Mouse (Mus musculus) kidney, embryonic 14.5 days (tissue): ENCODE measurements around the gene Acot11. TPM values are rescaled to one million over a fixed set of nuclear protein-coding genes. Genes with fewer than 3 reads are reported as not detected.

Experiments used
- ATAC-seq: fragments of 200-750 bp; cut with Nextera tagmentation; 2 replicates; pipeline ENCODE4 v1.8.0; 2017; ENCODE audit warnings: moderate number of reproducible peaks, mild to moderate bottlenecking, moderate TSS enrichment, moderate library complexity; ENCODE audit not compliant: low FRiP score, low TSS enrichment
- H3K27ac ChIP-seq: fragments of 300-500 bp; sonication (generic); 2 replicates; pipeline ENCODE4 v1.5.1; 2014; ENCODE audit warnings: low read depth, mild to moderate bottlenecking, low read length, moderate library complexity, mixed read lengths
- H3K27me3 ChIP-seq: fragments of 300-500 bp; sonication (generic); 2 replicates; pipeline ENCODE4 v1.6.1; 2014; ENCODE audit warnings: mild to moderate bottlenecking, low read length; ENCODE audit not compliant: control insufficient read depth, insufficient read depth
- H3K36me3 ChIP-seq: fragments of 300-500 bp; sonication (generic); 2 replicates; pipeline ENCODE4 v1.6.1; 2014; ENCODE audit warnings: low read length, mixed read lengths; ENCODE audit not compliant: control insufficient read depth, insufficient read depth
- H3K4me1 ChIP-seq: fragments of 300-500 bp; sonication (generic); 2 replicates; pipeline ENCODE4 v1.6.1; 2014; ENCODE audit warnings: low read length, mixed read lengths; ENCODE audit not compliant: control insufficient read depth, insufficient read depth
- H3K4me2 ChIP-seq: fragments of 300-500 bp; sonication (generic); replicated peaks from 2 replicates; pipeline ENCODE4 v1.6.1; 2014; ENCODE audit warnings: low read depth, mild to moderate bottlenecking, low read length
- H3K4me3 ChIP-seq: fragments of 300-500 bp; sonication (generic); 2 replicates; pipeline ENCODE4 v1.5.1; 2014; ENCODE audit warnings: mild to moderate bottlenecking, low read length
- H3K9ac ChIP-seq: fragments of 300-500 bp; sonication (generic); 2 replicates; pipeline ENCODE4 v1.6.1; 2014; ENCODE audit warnings: low read depth, mild to moderate bottlenecking, low read length, moderate library complexity
- H3K9me3 ChIP-seq: fragments of 300-500 bp; sonication (generic); 2 replicates; pipeline ENCODE4 v1.6.1; 2016; ENCODE audit warnings: low read length; ENCODE audit not compliant: control insufficient read depth
- WGBS: fragments of 180-500 bp; shearing (Covaris S2); extraction: QIAGEN DNeasy Blood & Tissue Kit; methylation state at CpG from one replicate; pipeline ENCODE4 v1.1.7; 2014; 5-methylcytosine and 5-hydroxymethylcytosine counted together
- polyA plus RNA-seq: library from polyadenylated mRNA; unstranded; fragments of >200 nt; fragmentation: Nextera tagmentation; extraction: Ambion mirVana; gene quantifications from 2 replicates; pipeline ENCODE4 v1.2.1, GENCODE M21; 2014

Gene Acot11
- polyA plus RNA-seq, 1 experiment from 2014 or later = 2.2 TPM

DNA sequence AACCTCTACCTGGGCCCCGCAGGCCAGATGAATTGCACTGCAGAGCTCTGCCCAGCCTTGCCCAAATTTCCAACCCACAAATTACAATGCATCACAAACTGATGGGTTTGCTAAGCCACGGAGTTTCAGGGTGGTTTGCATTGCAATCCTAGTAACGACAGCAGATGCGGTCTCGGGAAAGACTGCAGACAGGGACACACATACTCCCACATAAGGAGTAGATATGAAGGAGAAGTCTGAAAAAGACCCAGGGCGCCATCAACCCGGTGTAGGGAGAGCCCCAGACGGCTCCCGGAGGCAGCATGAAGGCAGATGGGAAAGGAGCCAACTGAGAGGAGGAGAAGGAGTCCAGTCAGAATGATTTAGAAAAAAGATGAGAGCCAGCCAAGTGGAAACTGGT is 15.1 kb downstream of the Acot11 start:
- H3K27ac ChIP-seq = no peak overlapping the region

DNA sequence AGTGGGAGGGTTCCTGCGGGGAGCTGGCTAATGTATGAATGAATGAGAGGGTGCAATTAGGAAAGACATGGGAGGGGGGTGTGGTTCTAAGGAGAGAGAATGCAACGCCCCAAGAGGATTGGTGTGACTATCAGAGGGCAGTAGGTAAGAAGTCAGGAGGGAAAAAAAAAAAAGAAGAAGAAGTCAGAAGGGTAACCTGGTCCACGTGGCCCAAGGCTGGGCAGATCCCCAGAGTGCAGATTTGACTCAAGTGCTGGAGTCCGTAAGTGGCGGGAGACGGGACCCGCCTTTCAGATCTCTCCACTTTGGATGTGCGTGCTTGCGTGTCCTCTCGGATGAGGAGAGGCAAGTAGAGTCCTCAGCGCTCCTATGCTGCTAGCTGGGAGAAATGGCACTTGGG is 16.2 kb downstream of the Acot11 start:
- no peak for ATAC-seq
- H3K4me2 ChIP-seq = no peak overlapping the region
- peaks cover 36% of the 10 kb centered on the region for H3K4me1 ChIP-seq
- H3K9me3 ChIP-seq = no peaks in the 10 kb centered on the region
- no peaks in the 10 kb centered on the region for H3K36me3 ChIP-seq
- 83% methylated on average over 11 of the region's 11 CpGs for WGBS
- no peak overlapping the region for H3K4me3 ChIP-seq
- H3K9ac ChIP-seq = no peak overlapping the region
- H3K27ac ChIP-seq = no peak overlapping the region
- no peaks in the 10 kb centered on the region for H3K27me3 ChIP-seq

More for the DNA sequence above, 15.1 kb downstream of the Acot11 start:
- no peaks in the 10 kb centered on the region for H3K9me3 ChIP-seq
- H3K4me2 ChIP-seq = no peak overlapping the region
- H3K4me1 ChIP-seq = peaks cover 36% of the 10 kb centered on the region
- no peak for ATAC-seq
- no peak overlapping the region for H3K4me3 ChIP-seq
- no peaks in the 10 kb centered on the region for H3K36me3 ChIP-seq
- no peaks in the 10 kb centered on the region for H3K27me3 ChIP-seq
- 32% methylated on average over 9 of the region's 9 CpGs for WGBS
- no peak overlapping the region for H3K9ac ChIP-seq

DNA sequence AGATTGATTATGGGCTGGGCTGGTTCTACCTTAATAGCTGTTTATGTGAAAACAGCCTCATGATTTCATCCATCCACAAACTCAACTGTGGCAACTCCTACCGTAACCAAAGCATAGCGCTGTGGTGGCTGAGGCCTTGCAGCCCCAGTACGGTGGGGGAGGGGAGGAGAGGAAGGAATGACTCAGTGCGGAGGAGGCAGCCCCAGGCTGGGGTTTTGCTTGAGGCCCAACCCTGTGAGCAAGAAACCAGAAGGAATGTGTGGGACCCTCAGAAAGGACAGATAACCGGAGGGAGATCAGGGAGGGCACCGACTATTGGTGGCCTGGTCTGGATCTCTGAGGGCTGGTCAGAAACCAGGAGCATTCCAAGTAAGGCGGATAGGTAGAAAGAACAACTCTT is 17.0 kb downstream of the Acot11 start:
- no peaks in the 10 kb centered on the region for H3K27me3 ChIP-seq
- WGBS = 31% methylated on average over 7 of the region's 7 CpGs
- H3K36me3 ChIP-seq = no peaks in the 10 kb centered on the region
- no peaks in the 10 kb centered on the region for H3K9me3 ChIP-seq
- H3K9ac ChIP-seq = no peak overlapping the region; the same call in 1 of the 2 replicates
- 0 out of 2 replicates have a peak, but pooled peaks have one; percentile 25 for ATAC-seq
- H3K4me1 ChIP-seq = peaks cover 40% of the 10 kb centered on the region
- H3K27ac ChIP-seq = peak overlapping the region; percentile 59; the same call in 1 of the 2 replicates
- no peak overlapping the region for H3K4me2 ChIP-seq
- H3K4me3 ChIP-seq = no peak overlapping the region

DNA sequence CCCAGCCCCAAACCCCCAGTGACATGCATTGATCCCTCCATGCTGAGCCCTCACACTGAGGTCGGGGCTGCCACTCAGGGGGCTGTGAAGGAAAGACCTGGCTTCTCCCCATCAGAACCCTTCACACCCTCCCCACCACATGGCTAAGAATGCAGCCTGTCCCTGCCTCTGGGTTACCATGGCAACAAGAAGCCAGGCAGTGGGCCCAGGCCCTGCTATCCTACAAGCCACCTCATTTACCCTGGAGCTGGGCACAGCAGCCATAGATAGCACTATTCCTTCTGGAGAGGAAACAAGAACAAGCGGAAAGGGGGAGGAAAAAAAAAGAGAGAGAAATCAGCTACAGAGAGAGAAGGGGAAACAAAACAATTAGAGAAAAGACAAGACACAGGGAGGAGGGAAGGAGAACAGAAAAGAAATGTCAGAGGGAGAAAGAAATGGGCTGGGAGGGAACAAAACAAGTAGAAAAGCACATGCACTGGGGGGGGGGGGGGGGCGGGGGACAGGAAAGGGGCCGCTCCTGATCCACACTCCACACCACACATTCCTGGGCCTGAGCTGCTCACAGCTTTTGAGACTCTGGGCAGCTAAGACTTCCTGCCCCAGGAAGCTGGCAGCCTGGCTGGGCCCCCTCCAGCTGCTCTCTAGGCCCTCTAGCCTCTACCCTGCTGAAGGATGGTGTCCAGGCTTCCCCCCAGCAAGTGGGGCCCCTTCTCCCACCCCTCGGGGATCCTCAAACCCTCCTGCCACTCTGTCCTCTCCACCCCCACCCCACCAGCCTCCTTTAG is 18.9 kb downstream of the Acot11 start:
- no peak overlapping the region for H3K4me2 ChIP-seq
- H3K9ac ChIP-seq = peak overlapping the region; percentile 23; the same call in 1 of the 2 replicates
- peak overlapping the region; percentile 81 for H3K27ac ChIP-seq
- no peaks in the 10 kb centered on the region for H3K9me3 ChIP-seq
- no peaks in the 10 kb centered on the region for H3K27me3 ChIP-seq
- peaks cover 43% of the 10 kb centered on the region for H3K4me1 ChIP-seq
- peak; percentile 58; the same call in 1 of the 2 replicates for ATAC-seq
- WGBS = 19% methylated on average over 4 of the region's 5 CpGs
- no peak overlapping the region for H3K4me3 ChIP-seq
- no peaks in the 10 kb centered on the region for H3K36me3 ChIP-seq

DNA sequence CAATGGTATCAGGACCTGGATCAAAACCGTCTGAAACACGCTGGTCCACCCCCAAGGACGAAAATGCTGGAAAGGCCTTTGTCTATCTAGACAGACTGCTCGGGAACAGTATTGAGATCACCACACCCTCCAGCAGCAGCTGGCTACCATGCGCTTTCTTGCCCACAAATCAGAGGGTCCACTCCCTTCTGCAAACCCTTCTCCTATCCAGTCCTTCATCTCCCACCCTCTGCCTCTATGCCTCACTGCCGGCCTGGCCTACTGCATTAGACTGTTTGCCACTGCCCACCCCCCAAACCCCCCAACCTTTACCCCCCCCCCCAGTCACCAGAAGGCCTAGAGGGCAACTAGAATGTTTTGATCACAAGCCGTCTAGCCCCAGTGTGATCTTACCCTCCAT is 19.5 kb downstream of the Acot11 start:
- H3K36me3 ChIP-seq = no peaks in the 10 kb centered on the region
- peak overlapping the region; percentile 23; the same call in 1 of the 2 replicates for H3K9ac ChIP-seq
- no peaks in the 10 kb centered on the region for H3K9me3 ChIP-seq
- H3K27ac ChIP-seq = peak overlapping the region; percentile 81; the same call in 1 of the 2 replicates
- H3K4me1 ChIP-seq = peaks cover 43% of the 10 kb centered on the region
- ATAC-seq = no peak
- no peak overlapping the region for H3K4me3 ChIP-seq
- 64% methylated on average over 7 of the region's 7 CpGs for WGBS
- no peak overlapping the region for H3K4me2 ChIP-seq
- no peaks in the 10 kb centered on the region for H3K27me3 ChIP-seq

DNA sequence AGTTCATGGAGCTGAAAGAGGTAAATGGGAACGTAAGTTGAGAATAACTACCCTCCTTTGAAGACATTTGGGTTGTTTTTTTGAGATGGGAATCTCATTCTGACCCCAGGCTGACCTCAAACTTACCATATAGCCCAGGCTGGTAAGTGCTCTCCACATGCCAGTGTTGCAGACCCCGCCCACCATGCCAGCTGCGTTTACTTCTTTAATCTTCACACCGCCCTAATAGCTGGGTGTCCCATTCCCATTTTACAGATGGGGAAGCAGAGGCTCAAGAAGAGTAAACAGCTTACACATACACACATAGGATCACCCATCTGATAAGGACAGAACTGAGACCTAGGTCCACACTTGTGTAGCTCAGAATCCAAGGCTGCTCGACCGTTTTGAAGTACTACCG is 20.0 kb downstream of the Acot11 start:
- WGBS = 88% methylated on average over 7 of the region's 7 CpGs
- H3K9me3 ChIP-seq = no peaks in the 10 kb centered on the region
- no peak overlapping the region for H3K27ac ChIP-seq
- H3K4me2 ChIP-seq = no peak overlapping the region
- H3K36me3 ChIP-seq = no peaks in the 10 kb centered on the region
- H3K9ac ChIP-seq = no peak overlapping the region
- no peaks in the 10 kb centered on the region for H3K27me3 ChIP-seq
- no peak for ATAC-seq
- no peak overlapping the region for H3K4me3 ChIP-seq
- peaks cover 46% of the 10 kb centered on the region for H3K4me1 ChIP-seq

DNA sequence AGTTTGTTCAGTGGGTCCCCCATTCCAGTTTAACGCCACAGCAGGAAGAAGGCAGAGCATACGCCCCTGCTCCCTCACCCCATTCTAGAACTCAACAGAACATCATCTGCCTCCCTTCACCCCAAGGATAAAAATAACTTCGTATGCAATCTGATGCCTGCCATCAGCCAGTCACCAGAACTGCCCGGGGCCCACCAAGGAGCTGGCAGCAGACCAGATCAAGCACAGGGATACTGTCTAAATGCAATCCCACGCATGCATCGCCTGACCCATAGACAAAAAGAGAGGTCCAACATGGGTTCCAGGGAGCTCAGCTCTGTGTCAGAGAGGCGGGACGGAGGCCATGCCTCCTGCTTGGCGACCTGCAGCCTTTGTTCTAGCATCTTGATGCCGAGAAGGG is 21.7 kb downstream of the Acot11 start:
- WGBS = 63% methylated on average over 10 of the region's 10 CpGs
- H3K4me3 ChIP-seq = no peak overlapping the region
- no peak overlapping the region for H3K9ac ChIP-seq
- no peak overlapping the region for H3K4me2 ChIP-seq
- peaks cover 54% of the 10 kb centered on the region for H3K4me1 ChIP-seq
- no peak for ATAC-seq
- no peaks in the 10 kb centered on the region for H3K36me3 ChIP-seq
- no peaks in the 10 kb centered on the region for H3K9me3 ChIP-seq
- H3K27me3 ChIP-seq = no peaks in the 10 kb centered on the region
- no peak overlapping the region for H3K27ac ChIP-seq

DNA sequence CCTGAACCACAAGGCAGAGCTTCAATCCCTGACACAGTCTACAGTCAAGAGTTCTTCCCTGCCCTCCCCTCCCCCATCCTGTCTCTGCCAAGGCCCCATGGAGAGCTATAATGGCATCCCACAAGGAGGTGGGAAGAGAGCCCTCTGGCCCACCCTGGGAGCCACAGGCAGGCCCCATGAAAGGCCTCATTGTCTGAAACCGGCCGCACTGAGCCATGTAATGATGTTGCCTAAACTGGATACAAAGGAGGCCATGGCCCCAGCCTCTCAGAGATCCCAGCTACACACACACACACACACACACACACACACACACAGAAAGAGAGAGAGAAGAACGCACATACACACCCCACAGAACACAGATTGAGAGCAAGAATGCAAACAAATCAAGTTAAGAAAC is 24.8 kb downstream of the Acot11 start:
- peak; percentile 38; the same call in 1 of the 2 replicates for ATAC-seq
- peaks cover 33% of the 10 kb centered on the region for H3K4me1 ChIP-seq
- 19% methylated on average over 3 of the region's 3 CpGs for WGBS
- no peaks in the 10 kb centered on the region for H3K9me3 ChIP-seq
- H3K4me2 ChIP-seq = no peak overlapping the region
- no peaks in the 10 kb centered on the region for H3K36me3 ChIP-seq
- H3K9ac ChIP-seq = no peak overlapping the region
- H3K27ac ChIP-seq = peak overlapping the region; percentile 67; the same call in 1 of the 2 replicates
- no peak overlapping the region for H3K4me3 ChIP-seq
- no peaks in the 10 kb centered on the region for H3K27me3 ChIP-seq

DNA sequence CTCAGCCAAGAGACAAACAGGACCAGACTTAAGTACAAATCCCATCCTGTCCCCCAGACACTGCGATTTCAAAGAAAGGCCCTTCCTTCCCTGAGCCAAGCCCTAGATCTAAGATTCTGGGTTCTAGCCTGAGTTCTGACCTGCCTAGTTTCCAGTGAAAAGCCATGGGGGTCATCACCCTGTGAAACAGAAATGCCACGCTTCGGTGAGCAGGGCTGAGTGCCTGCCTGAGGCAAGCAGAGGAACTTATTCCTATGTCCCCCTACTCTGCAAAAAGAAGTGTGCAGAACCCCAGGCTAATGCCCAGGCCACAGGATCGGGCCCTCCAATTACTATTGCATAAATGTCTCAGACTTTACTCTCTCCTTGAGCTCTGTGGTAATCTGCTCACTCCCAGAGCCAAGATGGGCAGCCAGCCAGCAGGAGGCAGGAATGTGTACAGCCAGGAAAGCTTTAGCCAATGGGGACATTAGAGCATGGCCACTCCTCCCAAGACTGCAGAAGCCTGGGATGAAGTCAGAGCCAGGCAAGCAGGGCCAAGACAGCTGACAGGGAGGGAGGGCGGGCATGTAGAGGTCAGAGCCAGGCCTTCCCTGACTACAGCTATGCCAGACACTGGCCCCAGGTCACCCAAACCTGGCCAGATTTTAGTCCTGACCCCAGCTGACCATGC is 26.5 kb downstream of the Acot11 start:
- peak; percentile 90 for ATAC-seq
- peaks cover 33% of the 10 kb centered on the region for H3K4me1 ChIP-seq
- H3K9ac ChIP-seq = no peak overlapping the region
- peak overlapping the region; percentile 56; the same call in 1 of the 2 replicates for H3K27ac ChIP-seq
- H3K4me3 ChIP-seq = no peak overlapping the region
- 53% methylated on average over 5 of the region's 5 CpGs for WGBS
- H3K27me3 ChIP-seq = no peaks in the 10 kb centered on the region
- H3K4me2 ChIP-seq = no peak overlapping the region
- H3K36me3 ChIP-seq = no peaks in the 10 kb centered on the region
- H3K9me3 ChIP-seq = no peaks in the 10 kb centered on the region
